Mouse (Mus musculus) inflammation-experienced regulatory T-cells, adult 6 months (primary cell): ENCODE measurements around the gene Gm42906. TPM values are rescaled to one million over a fixed set of nuclear protein-coding genes. Genes with fewer than 3 reads are reported as not detected.

ENCODE experiments used
- ATAC-seq: one replicate; pipeline ENCODE4 v1.8.0; 2017
- polyA plus RNA-seq, 3 experiments: library from polyadenylated mRNA; unstranded; fragments of 100-300 nt; shearing (Covaris generic); gene quantifications; one replicate each; pipeline ENCODE4 v1.2.1; 2017

Gene Gm42906
- polyA plus RNA-seq, 3 experiments from 2014 or later, result not detected

- ATAC-seq, result no peak
Measured at GRCm38 (mm10) chr5:151059352-151059751, 368.6 kb downstream of the Gm42906 start.

- ATAC-seq, result no peak
Measured at GRCm38 (mm10) chr5:151057716-151058115, 370.2 kb downstream of the Gm42906 start.

- no peak for ATAC-seq
Measured at GRCm38 (mm10) chr5:151056920-151057294, 371.1 kb downstream of the Gm42906 start.

- ATAC-seq, result no peak
Measured at GRCm38 (mm10) chr5:151056255-151056919, 371.6 kb downstream of the Gm42906 start.

- no peak for ATAC-seq
Measured at GRCm38 (mm10) chr5:151055426-151056090, 372.4 kb downstream of the Gm42906 start.

DNA sequence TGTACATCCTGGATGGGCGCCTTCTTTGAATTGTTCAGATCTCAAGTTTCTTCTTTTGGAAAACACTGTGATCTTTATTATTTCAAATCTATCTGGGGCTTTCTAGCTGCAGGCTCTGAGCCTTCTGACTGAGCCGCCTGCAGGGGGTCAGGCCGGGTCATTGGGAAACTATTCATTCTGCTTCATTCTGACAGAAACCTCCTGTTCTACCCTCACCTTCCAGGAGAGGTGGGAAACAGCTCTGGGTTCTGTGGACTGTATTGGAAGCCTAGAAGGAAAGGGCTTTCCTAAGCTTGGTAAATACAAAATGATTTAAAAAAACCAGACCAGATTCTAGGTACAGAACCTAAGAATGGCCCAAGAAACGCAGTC, 373.2 kb downstream of the Gm42906 start:
- ATAC-seq, result no peak

- ATAC-seq, result no peak
Measured at GRCm38 (mm10) chr5:151054100-151054742, 373.7 kb downstream of the Gm42906 start.

GRCm38 (mm10) chr5:151053190-151053589, 374.8 kb downstream of the Gm42906 start:
- ATAC-seq, result no peak

DNA sequence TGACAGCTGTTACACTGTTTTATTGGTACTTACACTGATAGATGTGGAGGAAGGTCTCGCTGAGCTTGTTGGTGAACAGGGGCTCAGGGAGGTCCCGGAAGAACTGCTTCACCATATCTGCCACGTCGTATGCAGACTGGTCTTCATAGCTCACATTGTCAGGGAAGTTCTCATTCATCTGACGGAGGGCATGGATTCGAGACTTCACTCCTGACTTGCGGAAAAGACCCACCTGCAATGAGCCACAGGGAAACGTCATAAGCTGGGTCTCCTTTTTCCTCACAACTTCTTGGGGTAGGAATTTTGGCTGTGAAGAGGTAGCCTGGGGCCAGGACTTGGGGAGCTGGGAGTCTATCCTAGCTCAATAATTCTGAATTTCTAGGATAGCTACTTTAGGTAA, 375.6 kb downstream of the Gm42906 start:
- ATAC-seq, result no peak

DNA sequence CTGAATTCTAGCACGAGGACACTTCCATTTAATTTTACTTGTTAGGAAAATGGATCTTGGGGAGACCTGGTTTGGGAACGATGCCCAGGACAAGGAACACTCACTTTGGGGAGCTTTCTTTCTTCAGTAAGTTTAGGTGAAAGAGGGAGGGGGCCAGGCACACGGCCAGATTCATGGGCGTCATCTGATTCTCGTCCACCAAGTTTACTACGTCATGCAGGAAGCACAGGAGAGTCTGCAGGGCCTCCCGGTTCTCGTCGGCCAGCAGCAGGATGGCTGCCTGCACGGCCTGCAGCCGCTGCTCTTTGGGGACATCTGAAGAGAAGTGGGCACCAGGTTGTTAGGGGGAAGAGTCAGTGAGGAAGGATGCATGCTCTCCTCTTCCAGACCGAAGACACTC, 380.5 kb downstream of the Gm42906 start:
- ATAC-seq, result no peak

GRCm38 (mm10) chr5:151046917-151047316, 381.0 kb downstream of the Gm42906 start:
- no peak for ATAC-seq

DNA sequence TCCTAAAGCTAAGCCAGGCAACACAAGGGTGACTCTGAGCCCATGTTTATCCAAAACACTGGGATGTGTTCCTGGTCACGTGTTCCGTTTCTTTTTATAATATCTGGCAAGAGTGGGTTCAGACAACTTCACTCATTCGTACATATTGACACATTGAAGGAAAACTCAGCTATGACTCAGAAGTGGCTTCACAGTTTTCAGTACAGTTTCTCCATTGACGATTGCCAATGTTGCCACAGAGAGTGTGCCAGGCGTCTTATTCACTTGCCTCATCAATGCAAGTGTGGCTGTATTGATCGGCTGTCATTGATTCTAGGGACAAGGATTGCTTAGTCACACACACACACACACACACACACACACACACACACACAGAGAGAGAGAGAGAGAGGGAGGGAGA, 381.8 kb downstream of the Gm42906 start:
- no peak for ATAC-seq

DNA sequence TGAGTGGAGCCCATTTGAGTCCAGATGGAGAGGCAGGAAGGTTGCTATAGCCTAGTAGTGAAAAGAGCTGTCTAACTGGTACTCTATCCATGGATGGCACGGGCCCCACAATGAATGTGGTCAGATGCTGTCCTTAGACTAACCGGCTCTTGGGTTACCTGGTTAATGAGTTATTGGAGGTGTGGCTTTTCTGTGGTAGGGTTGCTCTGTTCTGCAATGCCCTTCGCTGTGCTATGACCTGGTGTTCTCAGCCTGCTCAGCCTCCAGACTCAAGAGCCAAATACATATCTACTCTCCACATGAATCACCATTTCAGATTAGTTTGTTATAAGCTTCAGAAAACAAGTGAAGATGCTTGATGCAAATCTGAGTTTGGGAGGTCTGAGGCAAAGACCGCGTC, 385.1 kb downstream of the Gm42906 start:
- ATAC-seq, result no peak

GRCm38 (mm10) chr5:151037871-151038270, 390.1 kb downstream of the Gm42906 start:
- no peak for ATAC-seq

DNA sequence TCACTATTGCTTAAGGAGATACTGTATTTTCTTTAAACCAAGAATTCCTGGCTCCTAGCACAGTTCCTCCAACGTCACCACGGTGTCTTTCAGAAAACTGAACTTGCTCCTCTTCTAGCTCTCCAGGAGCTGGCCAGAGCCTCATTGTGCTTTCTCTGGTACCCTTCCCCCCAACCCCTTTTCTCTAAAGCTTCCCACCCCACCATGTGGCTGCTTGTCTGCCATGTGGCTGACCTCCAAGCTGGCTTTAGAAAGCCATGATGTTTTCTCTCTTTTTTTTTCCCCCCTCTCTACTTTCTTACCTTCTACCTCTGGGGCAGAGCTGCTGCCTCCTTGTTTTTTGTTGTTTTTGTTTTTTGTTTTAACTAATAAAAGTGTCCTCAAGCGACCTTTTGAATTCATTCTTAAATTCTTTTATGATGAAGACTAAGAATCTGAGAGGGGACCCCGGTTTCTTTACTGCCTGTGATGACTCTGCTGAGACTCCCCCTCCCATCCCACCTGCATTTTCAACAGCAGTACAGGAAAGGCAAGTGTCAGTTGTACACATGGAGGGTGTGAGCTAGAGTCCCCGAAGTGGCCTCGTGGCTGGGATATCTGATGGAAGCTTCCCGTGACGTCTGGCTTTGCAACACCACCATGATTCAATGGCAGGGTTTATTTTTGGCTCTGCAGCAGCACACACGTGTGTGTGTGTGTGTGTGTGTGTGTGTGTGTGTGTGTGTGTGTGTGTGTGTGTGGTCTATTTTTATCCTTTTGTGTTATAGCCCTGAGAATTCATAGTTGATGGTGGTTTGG, 393.0 kb downstream of the Gm42906 start:
- ATAC-seq, result no peak

- no peak for ATAC-seq
Measured at GRCm38 (mm10) chr5:151028906-151029305, 399.1 kb downstream of the Gm42906 start.

GRCm38 (mm10) chr5:151027171-151027570, 400.8 kb downstream of the Gm42906 start:
- no peak for ATAC-seq

- ATAC-seq, result no peak
Measured at GRCm38 (mm10) chr5:151026069-151026468, 401.9 kb downstream of the Gm42906 start.

DNA sequence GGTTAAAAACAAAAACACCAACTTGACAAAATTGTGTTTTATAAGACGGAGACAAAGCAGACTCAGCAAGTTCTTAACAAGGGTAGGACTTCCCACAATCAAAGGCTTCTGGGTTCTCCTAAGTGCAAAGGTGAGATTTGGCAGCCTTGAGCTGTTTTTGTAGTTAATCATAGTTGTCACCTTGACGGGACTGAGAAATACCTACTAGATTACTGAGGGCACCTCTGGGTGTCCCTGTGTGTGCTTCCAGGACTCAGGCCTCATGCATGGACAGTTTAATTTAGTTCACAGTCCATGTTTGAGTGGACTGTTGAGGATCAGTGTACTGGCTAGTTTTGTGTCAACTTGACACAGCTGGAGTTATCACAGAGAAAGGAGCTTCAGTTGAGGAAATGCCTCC, 403.5 kb downstream of the Gm42906 start:
- ATAC-seq, result no peak

DNA sequence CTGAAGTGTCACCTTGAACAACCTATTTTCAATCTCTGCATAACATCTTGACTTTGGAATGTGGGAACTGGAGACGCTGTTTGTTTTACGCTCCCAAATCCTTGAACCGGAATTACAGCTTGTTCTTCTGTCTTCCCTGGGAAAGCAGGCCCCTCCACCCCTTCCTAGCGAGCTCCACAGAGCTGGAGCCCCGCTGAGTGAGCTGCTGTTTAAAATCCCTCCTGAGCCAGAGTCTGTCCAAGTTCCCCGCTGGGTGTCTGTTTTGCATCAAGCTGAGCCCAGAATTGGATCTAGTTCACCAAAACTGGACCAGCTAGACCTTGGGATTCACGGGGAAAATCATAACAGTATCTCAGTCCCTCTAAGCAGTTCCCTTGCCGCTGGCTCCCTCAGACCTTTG, 404.5 kb downstream of the Gm42906 start:
- no peak for ATAC-seq

DNA sequence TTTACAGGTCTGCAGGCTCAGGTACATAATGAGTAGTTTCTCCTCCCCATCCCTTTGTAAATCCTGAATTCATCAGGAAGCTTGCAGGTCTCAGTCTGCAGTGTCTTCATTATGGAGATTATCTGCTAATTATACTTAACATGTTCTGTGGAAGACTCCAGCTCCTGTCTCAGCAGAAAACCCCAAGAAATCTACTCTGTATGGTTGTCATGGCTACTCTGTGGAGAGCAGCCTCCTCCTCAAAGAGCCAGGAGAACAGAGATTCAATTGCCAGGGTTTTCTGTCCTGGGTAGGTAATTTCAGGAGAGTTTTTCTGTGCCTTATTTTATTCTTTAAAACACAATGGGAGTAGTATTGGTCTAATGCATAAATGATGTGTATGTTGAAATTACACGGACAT, 405.0 kb downstream of the Gm42906 start:
- no peak for ATAC-seq

GRCm38 (mm10) chr5:151022026-151022425, 405.9 kb downstream of the Gm42906 start:
- no peak for ATAC-seq

DNA sequence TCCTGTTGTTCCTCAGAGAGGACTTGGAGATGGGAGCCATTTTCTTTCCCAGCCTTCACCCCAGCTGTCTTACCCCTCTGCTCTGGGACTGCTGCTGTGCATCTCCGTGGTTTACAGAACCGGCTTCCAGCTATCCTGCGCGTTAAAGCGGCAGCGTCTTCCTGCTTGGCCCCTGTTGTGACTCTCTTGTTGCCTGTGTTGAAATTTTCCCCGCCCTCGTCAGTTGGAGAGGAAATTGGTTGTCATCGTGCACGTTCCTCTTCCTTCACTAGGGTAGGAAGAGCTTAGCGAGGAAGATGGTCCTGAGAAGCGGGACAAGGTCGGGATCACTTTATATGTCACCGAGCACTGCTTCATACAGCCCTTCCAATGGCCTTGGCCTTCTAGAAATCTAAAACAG, 407.1 kb downstream of the Gm42906 start:
- no peak for ATAC-seq
